Mouse (Mus musculus) G1E (cell line): ENCODE results near the gene Gna15.

Experiments
- CTCF ChIP-seq: IDR thresholded peaks from 2 replicates; pipeline ENCODE4 v1.5.1; 2012; ENCODE audit warnings: low read depth, low read length, inconsistent platforms, mixed read lengths
- GATA1 ChIP-seq: IDR thresholded peaks from 2 replicates; pipeline ENCODE4 v1.6.1; 2012; ENCODE audit warnings: borderline replicate concordance, low read length, inconsistent platforms, mixed read lengths
- GATA2 ChIP-seq: IDR thresholded peaks from 2 replicates; pipeline ENCODE4 v1.6.1; 2012; ENCODE audit warnings: low read depth, low read length, inconsistent platforms, borderline replicate concordance
- POLR2AphosphoS5 ChIP-seq: IDR thresholded peaks from 2 replicates; pipeline ENCODE4 v1.6.1; 2012; ENCODE audit warnings: low read depth, low read length, inconsistent platforms; ENCODE audit not compliant: insufficient replicate concordance
- TAL1 ChIP-seq: conservative IDR thresholded peaks from 2 replicates; pipeline ENCODE4 v1.6.1; 2012; ENCODE audit warnings: low read depth, low read length, inconsistent platforms, mixed read lengths

DNA sequence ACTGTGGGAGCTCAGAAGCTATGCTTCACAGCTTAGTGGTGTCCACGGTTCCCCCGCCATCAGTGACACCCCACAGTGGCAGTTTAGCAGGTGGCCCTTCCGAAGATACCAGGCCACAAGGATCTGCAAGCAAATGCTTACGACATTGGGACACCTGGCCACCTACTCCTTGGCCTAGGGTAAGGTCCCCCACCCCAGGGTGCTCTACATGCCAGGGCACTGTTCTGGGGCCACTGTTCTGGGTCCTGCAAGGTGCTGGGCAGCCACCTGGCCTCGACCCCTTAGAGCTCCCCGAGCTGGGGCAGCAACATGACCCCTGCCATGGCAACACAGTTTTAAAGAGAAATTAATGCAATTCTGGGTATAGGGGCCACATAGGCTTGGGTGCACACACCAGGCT lies 28.9 kb downstream of the Gna15 start:
- TF ChIP-seq CTCF (no peak), POLR2AphosphoS5 (no peak), TAL1 (no peak), GATA1 (no peak), GATA2 (no peak)
